Mouse (Mus musculus) embryonic facial prominence, embryonic 14.5 days (tissue): ENCODE results near the gene Elp6. TPM values are rescaled to one million over a fixed set of nuclear protein-coding genes. Genes with fewer than 3 reads are reported as not detected.

Source experiments
- ATAC-seq: fragments of 200-750 bp; cut with Nextera tagmentation; 2 replicates; pipeline ENCODE4 v1.8.0; 2017; ENCODE audit warnings: low read depth, moderate number of reproducible peaks, moderate TSS enrichment
- DNase-seq: peaks from one replicate; pipeline ENCODE4 v3.0.0-alpha.2; 2015; ENCODE audit warnings: low spot score
- H3K27ac ChIP-seq: fragments of 300-500 bp; sonication (generic); replicated peaks from 2 replicates; pipeline ENCODE4 v1.5.1; 2014; ENCODE audit warnings: low read depth, mild to moderate bottlenecking, low read length, moderate library complexity
- H3K27me3 ChIP-seq: fragments of 300-500 bp; sonication (generic); replicated peaks from 2 replicates; pipeline ENCODE4 v1.6.1; 2014; ENCODE audit warnings: low read length; ENCODE audit not compliant: control insufficient read depth, insufficient read depth
- H3K36me3 ChIP-seq: fragments of 300-500 bp; sonication (generic); 2 replicates; pipeline ENCODE4 v1.6.1; 2014; ENCODE audit warnings: low read length, mixed read lengths; ENCODE audit not compliant: control insufficient read depth, insufficient read depth
- H3K4me1 ChIP-seq: fragments of 300-500 bp; sonication (generic); 2 replicates; pipeline ENCODE4 v1.6.1; 2014; ENCODE audit warnings: antibody characterized with exemption, low read length; ENCODE audit not compliant: control insufficient read depth, insufficient read depth
- H3K4me2 ChIP-seq: fragments of 300-500 bp; sonication (generic); 2 replicates; pipeline ENCODE4 v1.6.1; 2014; ENCODE audit warnings: low read depth, mild to moderate bottlenecking, low read length, moderate library complexity, mixed read lengths
- H3K4me3 ChIP-seq: fragments of 300-500 bp; sonication (generic); 2 replicates; pipeline ENCODE4 v1.5.1; 2014; ENCODE audit warnings: low read depth, mild to moderate bottlenecking, low read length
- H3K9ac ChIP-seq: fragments of 300-500 bp; sonication (generic); 2 replicates; pipeline ENCODE4 v1.6.1; 2014; ENCODE audit warnings: low read depth, mild to moderate bottlenecking, low read length, moderate library complexity, mixed read lengths
- H3K9me3 ChIP-seq: fragments of 300-500 bp; sonication (generic); 2 replicates; pipeline ENCODE4 v1.6.1; 2016; ENCODE audit warnings: low read length; ENCODE audit not compliant: control insufficient read depth
- WGBS: fragments of 180-500 bp; shearing (Covaris S2); extraction: QIAGEN DNeasy Blood & Tissue Kit; methylation state at CpG from one replicate; pipeline ENCODE4 v1.1.7; 2014; 5-methylcytosine and 5-hydroxymethylcytosine counted together
- polyA plus RNA-seq: library from polyadenylated mRNA; unstranded; fragments of >200 nt; fragmentation: Nextera tagmentation; extraction: Ambion mirVana; gene quantifications from 2 replicates; pipeline ENCODE4 v1.2.1, GENCODE M21; 2014

The Elp6 gene
- polyA plus RNA-seq, 1 experiment from 2014 or later: 17.7 TPM

DNA sequence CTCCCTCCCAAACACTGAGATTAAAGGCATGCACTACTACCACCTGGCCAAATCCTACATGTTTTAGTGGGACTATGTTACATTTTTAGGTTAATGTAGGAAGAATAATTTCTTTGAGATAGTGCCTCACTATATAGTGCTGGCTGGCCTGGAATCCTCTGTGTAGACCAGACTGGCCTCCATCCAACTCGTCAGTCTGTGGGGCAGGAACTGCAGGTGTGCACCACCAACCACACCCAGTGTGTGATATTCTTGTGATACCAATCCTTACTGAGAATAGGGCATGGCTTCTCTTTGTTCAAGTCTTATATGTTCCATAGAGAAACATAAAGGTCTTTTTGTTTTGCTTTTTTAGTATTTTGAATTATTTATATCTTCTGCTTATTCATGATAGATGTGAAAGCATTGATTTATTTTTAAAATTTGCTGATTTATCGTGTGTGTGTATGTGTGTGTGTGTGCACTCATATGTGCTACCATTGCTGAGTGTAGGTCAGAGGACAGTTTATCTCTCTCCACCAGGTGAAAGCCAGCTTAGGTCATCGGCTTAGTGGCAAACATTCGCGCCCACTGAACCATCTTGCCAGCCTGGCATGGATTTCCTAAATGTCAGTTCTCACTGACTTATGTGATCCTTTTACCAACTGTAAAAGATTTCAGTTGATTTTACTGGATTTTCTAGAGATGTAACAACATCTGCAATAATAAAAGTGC lies 35.2 kb downstream of the Elp6 start:
- H3K36me3 ChIP-seq: no peaks in the 10 kb centered on the region
- 89% methylated on average over 5 of the region's 5 CpGs for WGBS
- DNase-seq: no peak

DNA sequence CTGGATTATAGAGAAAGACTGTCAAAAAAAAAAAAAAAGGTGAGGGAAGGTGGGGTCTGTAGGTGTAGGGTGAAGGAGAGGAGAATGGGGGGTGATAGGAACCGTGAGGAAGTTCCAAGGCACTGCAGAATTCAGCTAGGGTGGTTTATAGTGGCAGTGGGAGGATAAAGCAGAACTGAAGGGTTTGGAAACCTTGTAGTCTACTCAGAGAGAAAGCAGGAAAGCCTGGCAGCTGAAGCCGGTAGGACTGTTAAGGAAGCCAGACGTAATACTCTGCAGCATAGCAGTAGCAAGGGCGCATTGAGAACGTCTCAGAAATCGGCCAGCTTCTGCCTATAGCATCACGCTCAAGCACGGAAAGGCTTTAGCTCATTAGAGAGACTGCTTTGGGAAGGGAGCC lies 37.0 kb downstream of the Elp6 start:
- no peaks in the 10 kb centered on the region for H3K9me3 ChIP-seq
- H3K9ac ChIP-seq: no peak overlapping the region
- no peaks in the 10 kb centered on the region for H3K36me3 ChIP-seq
- 0 out of 2 replicates have a peak, but pooled peaks cover 3% of the 10 kb centered on the region for H3K4me1 ChIP-seq
- ATAC-seq (no peak), DNase-seq (no peak)
- no peaks in the 10 kb centered on the region for H3K27me3 ChIP-seq
- H3K4me3 ChIP-seq: no peak overlapping the region
- H3K4me2 ChIP-seq: no peak overlapping the region
- 82% methylated on average over 8 of the region's 8 CpGs for WGBS
- no peak overlapping the region for H3K27ac ChIP-seq

More for the DNA sequence above, 35.2 kb downstream of the Elp6 start:
- H3K9me3 ChIP-seq: no peaks in the 10 kb centered on the region
- H3K27me3 ChIP-seq: no peaks in the 10 kb centered on the region
- no peak overlapping the region for H3K27ac ChIP-seq
- peaks cover 2% of the 10 kb centered on the region; the same call in 1 of the 2 replicates for H3K4me1 ChIP-seq
- no peak overlapping the region for H3K9ac ChIP-seq
- H3K4me3 ChIP-seq: no peak overlapping the region
- ATAC-seq: no peak
- no peak overlapping the region for H3K4me2 ChIP-seq

DNA sequence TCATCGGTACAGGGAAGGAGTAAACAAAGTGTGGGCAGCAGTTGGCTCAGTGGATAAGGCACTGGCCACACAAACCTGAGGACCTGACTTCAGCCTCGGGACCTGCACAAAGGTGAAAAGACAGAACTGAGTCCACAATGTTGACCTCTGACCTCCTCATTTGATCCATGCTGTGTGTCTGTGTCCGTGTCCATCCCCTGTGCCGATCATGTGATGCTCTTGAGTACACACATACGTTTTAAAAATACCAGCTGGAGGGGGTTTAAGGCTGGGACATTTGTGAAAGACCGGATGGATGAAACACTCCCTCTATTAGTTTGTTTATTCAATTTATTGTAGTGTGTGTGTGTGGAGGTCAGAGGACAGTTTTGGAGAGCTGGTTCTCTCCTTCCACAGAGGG lies 38.8 kb downstream of the Elp6 start:
- Histone ChIP-seq H3K27me3 (no peaks in the 10 kb centered on the region), H3K27ac (no peak overlapping the region), H3K9me3 (no peaks in the 10 kb centered on the region), H3K4me1 (0 out of 2 replicates have a peak, but pooled peaks cover 3% of the 10 kb centered on the region), H3K36me3 (no peaks in the 10 kb centered on the region), H3K4me3 (no peak overlapping the region), H3K9ac (no peak overlapping the region), H3K4me2 (no peak overlapping the region)
- WGBS: 57% methylated on average over 6 of the region's 6 CpGs
- ATAC-seq (no peak), DNase-seq (no peak)

DNA sequence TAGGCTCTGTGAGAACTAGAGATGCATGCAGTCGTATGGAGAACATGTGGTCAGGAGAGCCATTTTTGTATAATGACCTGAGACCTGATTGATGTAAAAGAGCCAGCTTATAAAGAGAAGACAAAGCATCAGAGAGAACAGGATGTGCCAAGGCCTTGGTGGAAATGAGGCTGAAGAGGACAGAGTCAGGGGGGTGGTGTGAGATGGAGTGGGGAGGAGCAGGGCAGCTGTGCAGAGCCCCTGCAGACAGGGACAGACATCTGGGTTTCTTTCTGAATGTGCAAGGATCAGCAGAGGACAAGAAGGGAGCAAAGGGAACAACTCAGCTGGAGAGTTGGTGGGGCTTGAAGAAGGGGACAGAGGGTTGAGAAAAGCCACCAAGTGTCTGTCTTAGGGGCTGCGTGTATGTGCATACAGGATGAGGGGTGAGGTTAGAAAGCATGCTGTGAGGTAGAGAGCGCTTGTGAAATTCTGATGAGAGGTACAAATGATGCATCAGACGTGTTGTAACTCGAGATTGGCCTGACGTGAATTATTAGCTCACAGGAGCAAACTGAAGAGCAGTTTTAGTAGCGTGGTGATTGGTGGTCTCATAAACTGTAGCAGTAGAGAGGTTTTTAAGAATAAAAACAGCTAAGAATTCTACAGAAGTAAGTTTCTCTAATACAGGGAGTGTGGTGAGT lies 40.2 kb downstream of the Elp6 start:
- Histone ChIP-seq H3K27ac (no peak overlapping the region), H3K36me3 (no peaks in the 10 kb centered on the region), H3K4me3 (no peak overlapping the region), H3K4me1 (0 out of 2 replicates have a peak, but pooled peaks cover 3% of the 10 kb centered on the region), H3K4me2 (no peak overlapping the region), H3K27me3 (no peaks in the 10 kb centered on the region), H3K9me3 (no peaks in the 10 kb centered on the region), H3K9ac (no peak overlapping the region)
- WGBS: 44% methylated on average over 7 of the region's 7 CpGs
- no peak for DNase-seq
- ATAC-seq: no peak

DNA sequence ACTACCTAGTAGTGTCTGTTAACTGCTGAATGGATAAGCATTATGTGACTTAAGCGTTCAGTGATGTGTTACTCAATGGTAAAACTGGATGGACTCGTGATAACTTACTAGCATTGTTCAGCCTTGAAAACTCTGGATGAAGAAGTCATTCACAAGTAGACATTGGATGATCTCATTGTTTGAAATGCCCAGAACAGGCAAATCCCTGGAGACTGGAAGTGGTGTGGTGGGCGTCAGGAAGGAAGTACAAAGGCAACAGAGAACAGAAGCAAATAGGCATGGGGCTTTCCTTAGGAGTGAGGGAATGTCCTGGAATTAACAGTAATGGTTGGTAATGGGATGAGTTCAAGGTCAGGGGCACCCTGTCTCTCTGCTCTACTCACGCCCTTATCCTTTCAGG lies 43.9 kb downstream of the Elp6 start:
- Histone ChIP-seq H3K36me3 (0 out of 2 replicates have a peak, but pooled peaks cover 4% of the 10 kb centered on the region), H3K4me3 (no peak overlapping the region), H3K4me2 (no peak overlapping the region), H3K9ac (no peak overlapping the region), H3K9me3 (no peaks in the 10 kb centered on the region), H3K27ac (no peak overlapping the region), H3K27me3 (no peaks in the 10 kb centered on the region), H3K4me1 (0 out of 2 replicates have a peak, but pooled peaks cover 3% of the 10 kb centered on the region)
- WGBS: 66% methylated on average over 3 of the region's 4 CpGs
- ATAC-seq (no peak), DNase-seq (no peak)

DNA sequence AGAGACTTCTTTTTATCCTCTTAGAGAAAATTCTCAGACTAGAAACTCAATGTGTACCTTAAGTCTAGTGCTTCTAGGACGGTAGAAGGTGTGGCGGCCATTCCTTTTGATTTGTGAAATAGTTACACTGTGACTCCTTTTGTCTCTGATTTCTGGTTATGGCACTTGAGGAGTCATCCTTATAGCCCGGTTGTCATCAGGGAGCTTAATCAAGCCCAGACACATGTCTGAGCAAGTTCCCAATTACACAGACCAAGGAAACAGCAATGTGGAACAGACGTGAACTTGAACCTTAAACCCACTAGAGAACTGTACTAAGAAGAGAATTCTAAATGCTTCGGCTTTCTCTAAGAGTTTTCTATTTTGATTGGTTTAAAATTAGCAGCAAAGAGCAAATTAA lies 45.2 kb downstream of the Elp6 start:
- ATAC-seq: peak; percentile 33; the same call in 1 of the 2 replicates
- no peak overlapping the region for H3K9ac ChIP-seq
- WGBS: 47% methylated on average over 5 of the region's 5 CpGs

DNA sequence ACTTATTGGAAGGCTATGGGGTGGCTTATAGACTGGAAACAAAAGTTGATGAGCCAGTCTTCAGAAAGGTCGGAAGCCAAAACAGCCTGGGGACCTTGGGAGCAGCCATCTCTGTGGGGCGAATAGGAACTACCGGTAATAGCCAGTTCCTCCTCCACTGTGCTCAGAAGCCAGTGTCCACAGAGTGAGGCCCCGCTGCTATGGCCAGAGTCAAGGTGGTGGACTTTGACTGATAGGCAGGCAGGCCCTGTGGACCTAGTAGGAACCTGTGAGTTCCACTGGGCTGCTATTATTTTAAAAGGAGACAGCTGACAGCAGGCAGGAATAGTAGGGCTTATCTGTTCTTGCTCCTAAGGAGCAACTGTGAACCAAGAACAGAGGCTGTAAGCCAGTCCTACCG lies 45.6 kb downstream of the Elp6 start:
- Histone ChIP-seq H3K9me3 (no peaks in the 10 kb centered on the region), H3K4me2 (no peak overlapping the region), H3K27me3 (no peaks in the 10 kb centered on the region), H3K27ac (no peak overlapping the region), H3K4me1 (no peaks in the 10 kb centered on the region), H3K4me3 (no peak overlapping the region), H3K36me3 (0 out of 2 replicates have a peak, but pooled peaks cover 4% of the 10 kb centered on the region), H3K9ac (no peak overlapping the region)
- 75% methylated on average over 5 of the region's 5 CpGs for WGBS
- ATAC-seq: no peak
- no peak for DNase-seq

More for the DNA sequence above, 45.2 kb downstream of the Elp6 start:
- peak; percentile 49 for DNase-seq
- Histone ChIP-seq H3K27ac (0 out of 2 replicates have a peak overlapping the region, but pooled peaks have one; percentile 6), H3K36me3 (0 out of 2 replicates have a peak, but pooled peaks cover 4% of the 10 kb centered on the region), H3K4me1 (0 out of 2 replicates have a peak, but pooled peaks cover under 1% of the 10 kb centered on the region), H3K27me3 (no peaks in the 10 kb centered on the region), H3K9me3 (no peaks in the 10 kb centered on the region), H3K4me3 (no peak overlapping the region), H3K4me2 (no peak overlapping the region)

DNA sequence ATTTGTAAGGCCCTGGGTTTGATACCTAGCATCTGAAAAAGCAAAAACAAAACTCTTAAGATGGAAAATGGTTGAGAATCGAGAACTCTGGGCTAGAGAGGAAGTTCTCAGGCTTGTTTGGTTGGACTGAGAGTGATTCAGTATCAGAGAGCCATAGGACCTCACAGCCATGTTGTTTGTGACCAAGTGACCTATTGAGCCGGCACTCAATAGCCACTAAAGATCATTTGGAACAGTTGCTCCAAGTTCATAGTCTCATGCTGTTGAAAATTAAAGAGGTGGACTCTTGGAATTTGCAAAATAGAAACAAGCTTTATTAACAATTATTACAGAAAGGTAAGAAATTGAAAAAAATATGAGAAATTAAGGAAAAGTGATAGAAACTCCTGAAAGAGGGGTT lies 46.4 kb downstream of the Elp6 start:
- no peaks in the 10 kb centered on the region for H3K4me1 ChIP-seq
- no peaks in the 10 kb centered on the region for H3K27me3 ChIP-seq
- no peak overlapping the region for H3K27ac ChIP-seq
- H3K9me3 ChIP-seq: no peaks in the 10 kb centered on the region
- ATAC-seq: no peak
- DNase-seq: no peak
- H3K9ac ChIP-seq: no peak overlapping the region
- H3K36me3 ChIP-seq: peaks cover 4% of the 10 kb centered on the region; the same call in 1 of the 2 replicates
- H3K4me3 ChIP-seq: no peak overlapping the region
- WGBS: 84% methylated on average over 2 of the region's 2 CpGs
- H3K4me2 ChIP-seq: no peak overlapping the region
